Mouse (Mus musculus): ENCODE measurements around the gene Pnpo.

Gene Pnpo

GRCm38 (mm10) chr11:96943746-96944304 is at the start of gene Pnpo:
Gene Pnpo, minus strand, starts transcription at chr11:96943986.
- peak; percentile 99 for DNase-seq (ENCODE audit: low read depth, low spot score)

- no peak for DNase-seq (ENCODE audit: low read depth, low spot score)
Observed at GRCm38 (mm10) chr11:96992722-96993311, 49.0 kb upstream of the Pnpo start.

- no peak for DNase-seq (ENCODE audit: low read depth, low spot score)
Observed at GRCm38 (mm10) chr11:96991501-96991900, 47.7 kb upstream of the Pnpo start.

GRCm38 (mm10) chr11:96987873-96988655 is 44.3 kb upstream of the Pnpo start:
- peak; percentile 75 for DNase-seq (ENCODE audit: low read depth, low spot score)

GRCm38 (mm10) chr11:96986463-96986862 is 42.7 kb upstream of the Pnpo start:
- no peak for DNase-seq (ENCODE audit: low read depth, low spot score)

GRCm38 (mm10) chr11:96984903-96985302 is 41.1 kb upstream of the Pnpo start:
- DNase-seq (ENCODE audit: low read depth, low spot score), result no peak

- DNase-seq (ENCODE audit: low read depth, low spot score), result no peak
Observed at GRCm38 (mm10) chr11:96982859-96983258, 39.1 kb upstream of the Pnpo start, which contains the start of gene Sp2. Gene Sp2, minus strand, starts transcription at chr11:96982959.

GRCm38 (mm10) chr11:96982355-96982754 is 38.6 kb upstream of the Pnpo start:
- peak; percentile 91 for DNase-seq (ENCODE audit: low read depth, low spot score)

GRCm38 (mm10) chr11:96981461-96981860 is 37.7 kb upstream of the Pnpo start:
- DNase-seq (ENCODE audit: low read depth, low spot score), result no peak

- DNase-seq (ENCODE audit: low read depth, low spot score), result peak; percentile 93
Observed at GRCm38 (mm10) chr11:96980021-96980420, 36.2 kb upstream of the Pnpo start.

GRCm38 (mm10) chr11:96979329-96979728 is 35.5 kb upstream of the Pnpo start:
- peak; percentile 71 for DNase-seq (ENCODE audit: low read depth, low spot score)

GRCm38 (mm10) chr11:96978401-96979246 is 34.8 kb upstream of the Pnpo start:
- no peak for DNase-seq (ENCODE audit: low read depth, low spot score)

GRCm38 (mm10) chr11:96977606-96978400 is 34.0 kb upstream of the Pnpo start:
- peak; percentile 100 for DNase-seq (ENCODE audit: low read depth, low spot score)

- peak; percentile 86 for DNase-seq (ENCODE audit: low read depth, low spot score)
Observed at GRCm38 (mm10) chr11:96976911-96977591, 33.3 kb upstream of the Pnpo start.

GRCm38 (mm10) chr11:96976379-96976687 is 32.5 kb upstream of the Pnpo start:
- no peak for DNase-seq (ENCODE audit: low read depth, low spot score)

GRCm38 (mm10) chr11:96975511-96976378 is 32.0 kb upstream of the Pnpo start:
- peak; percentile 33 for DNase-seq (ENCODE audit: low read depth, low spot score)

- no peak for DNase-seq (ENCODE audit: low read depth, low spot score)
Observed at GRCm38 (mm10) chr11:96974813-96975212, 31.0 kb upstream of the Pnpo start.

GRCm38 (mm10) chr11:96973426-96973964 is 29.7 kb upstream of the Pnpo start:
- DNase-seq (ENCODE audit: low read depth, low spot score), result no peak

- DNase-seq (ENCODE audit: low read depth, low spot score), result no peak
Observed at GRCm38 (mm10) chr11:96972906-96973305, 29.1 kb upstream of the Pnpo start.

Measured in R1 (cell line).